Mouse (Mus musculus) ES-Bruce4 (cell line): ENCODE data around the gene Fam110a. TPM values are rescaled to one million over a fixed set of nuclear protein-coding genes. Genes with fewer than 3 reads are reported as not detected.

ENCODE experiments used
- H3K27ac ChIP-seq: 2 replicates; pipeline ENCODE4 v1.5.1; 2012; ENCODE audit warnings: low read length, inconsistent platforms; ENCODE audit not compliant: insufficient read depth
- H3K27me3 ChIP-seq: 2 replicates; pipeline ENCODE4 v1.6.1; 2012; ENCODE audit warnings: mild to moderate bottlenecking, low read length, inconsistent platforms; ENCODE audit not compliant: control insufficient read depth, poor library complexity, insufficient read depth, severe bottlenecking
- H3K36me3 ChIP-seq: 2 replicates; pipeline ENCODE4 v1.6.1; 2012; ENCODE audit warnings: inconsistent platforms, mild to moderate bottlenecking, low read length, moderate library complexity; ENCODE audit not compliant: control insufficient read depth, poor library complexity, insufficient read depth, severe bottlenecking
- H3K4me1 ChIP-seq: one replicate; pipeline ENCODE4 v1.8.1; 2011; ENCODE audit warnings: low read length; ENCODE audit not compliant: control insufficient read depth, insufficient read depth
- H3K4me3 ChIP-seq: 2 replicates; pipeline ENCODE4 v1.5.1; 2011; ENCODE audit warnings: low read depth, mild to moderate bottlenecking, low read length
- H3K9ac ChIP-seq: 2 replicates; pipeline ENCODE4 v1.6.1; 2012; ENCODE audit warnings: low read depth, mild to moderate bottlenecking, inconsistent platforms; ENCODE audit not compliant: poor library complexity, severe bottlenecking
- H3K9me3 ChIP-seq: replicated peaks from 2 replicates; pipeline ENCODE4 v1.6.1; 2012; ENCODE audit warnings: mild to moderate bottlenecking, low read length, inconsistent platforms; ENCODE audit not compliant: control insufficient read depth, poor library complexity, insufficient read depth, severe bottlenecking
- CTCF ChIP-seq: IDR thresholded peaks from one replicate; pipeline ENCODE4 v1.8.1; 2011; ENCODE audit warnings: low read depth, low read length
- EP300 ChIP-seq: IDR thresholded peaks from 2 replicates; pipeline ENCODE4 v1.6.1; 2011; ENCODE audit warnings: low read depth, low read length; ENCODE audit not compliant: insufficient read depth
- POLR2A ChIP-seq: IDR thresholded peaks from one replicate; pipeline ENCODE4 v1.8.1; 2011; ENCODE audit warnings: low read length; ENCODE audit not compliant: insufficient read depth
- polyA plus RNA-seq: library from polyadenylated mRNA; stranded (reverse); fragments of >200 nt; gene quantifications from 2 replicates; pipeline ENCODE4 v1.2.4, GENCODE M21; 2011; ENCODE audit warnings: low read depth; ENCODE audit not compliant: missing spikeins, insufficient read depth, insufficient read length

Fam110a gene
- polyA plus RNA-seq, 1 experiment = 13.6 TPM

- no peaks in the 10 kb centered on the region for H3K9me3 ChIP-seq
- no peaks in the 10 kb centered on the region for H3K27me3 ChIP-seq
- H3K36me3 ChIP-seq = no peaks in the 10 kb centered on the region
- no peak overlapping the region for H3K27ac ChIP-seq
- no peak overlapping the region for H3K4me3 ChIP-seq
- H3K9ac ChIP-seq = no peak overlapping the region
- H3K4me1 ChIP-seq = no peaks in the 10 kb centered on the region
- TF ChIP-seq EP300 (no peak), POLR2A (no peak), CTCF (no peak)
Observed at GRCm38 (mm10) chr2:151984019-151984418, 4.0 kb upstream of the Fam110a start.

DNA sequence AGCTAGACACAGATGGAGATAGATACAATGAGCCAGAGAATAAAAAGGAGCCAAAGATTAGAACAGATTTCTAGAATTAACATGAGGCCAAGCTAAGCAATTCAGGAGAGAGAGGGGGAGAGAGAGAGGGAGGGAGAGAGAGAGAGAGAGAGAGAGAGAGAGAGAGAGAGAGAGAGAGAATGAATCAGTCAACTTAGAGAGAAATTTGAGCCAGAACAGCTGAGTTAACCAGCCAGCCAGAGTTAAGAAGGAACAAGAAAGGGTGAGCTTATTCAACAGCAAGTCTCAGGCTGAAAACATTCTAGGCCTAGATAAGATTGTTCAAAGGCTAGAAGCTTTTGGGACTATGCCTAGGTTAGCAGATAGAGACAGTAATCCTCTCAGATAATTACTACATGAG is 2.5 kb upstream of the Fam110a start:
- Histone ChIP-seq H3K4me1 (peaks cover 2% of the 10 kb centered on the region), H3K36me3 (no peaks in the 10 kb centered on the region), H3K9ac (no peak overlapping the region), H3K9me3 (no peaks in the 10 kb centered on the region), H3K27me3 (no peaks in the 10 kb centered on the region), H3K27ac (no peak overlapping the region), H3K4me3 (no peak overlapping the region)
- TF ChIP-seq POLR2A = no peak
- no peak for TF ChIP-seq CTCF
- no peak for TF ChIP-seq EP300

GRCm38 (mm10) chr2:151981268-151981667 is 1.2 kb upstream of the Fam110a start:
- Histone ChIP-seq H3K9me3 (no peaks in the 10 kb centered on the region), H3K27ac (no peak overlapping the region), H3K36me3 (no peaks in the 10 kb centered on the region), H3K27me3 (no peaks in the 10 kb centered on the region), H3K9ac (no peak overlapping the region), H3K4me1 (peaks cover 2% of the 10 kb centered on the region), H3K4me3 (no peak overlapping the region)
- no peak for TF ChIP-seq CTCF
- TF ChIP-seq EP300 = no peak
- TF ChIP-seq POLR2A = no peak

DNA sequence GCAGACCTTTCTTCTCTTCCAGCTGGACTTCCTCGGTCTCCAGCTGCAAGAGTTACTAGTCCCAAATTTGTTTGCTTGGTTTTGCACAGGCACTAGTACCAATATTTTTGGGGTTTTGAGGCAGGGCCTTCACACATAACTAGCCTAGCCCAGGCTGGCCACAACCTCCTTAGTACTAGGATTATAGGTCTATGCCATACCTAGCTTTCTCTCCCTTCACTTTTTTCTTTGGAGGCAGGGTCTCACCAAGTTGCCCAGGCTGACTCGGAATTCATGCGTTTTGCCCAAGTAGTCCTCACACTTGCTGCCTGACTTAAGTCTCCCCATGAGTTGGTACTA is 305 bp upstream of the Fam110a start:
- Histone ChIP-seq H3K27ac (no peak overlapping the region), H3K27me3 (no peaks in the 10 kb centered on the region), H3K9me3 (no peaks in the 10 kb centered on the region)

GRCm38 (mm10) chr2:151978494-151978893 is 1.5 kb downstream of the Fam110a start:
- TF ChIP-seq CTCF = no peak
- Histone ChIP-seq H3K4me3 (no peak overlapping the region), H3K27ac (peak overlapping the region; percentile 42), H3K27me3 (no peaks in the 10 kb centered on the region), H3K36me3 (no peaks in the 10 kb centered on the region), H3K9ac (no peak overlapping the region), H3K4me1 (peaks cover 2% of the 10 kb centered on the region), H3K9me3 (no peaks in the 10 kb centered on the region)

More for the DNA sequence above, 305 bp upstream of the Fam110a start:
- peak overlapping the region; percentile 93 for H3K4me3 ChIP-seq
- H3K9ac ChIP-seq = peak overlapping the region; percentile 81
- TF ChIP-seq EP300 = no peak
- TF ChIP-seq CTCF = no peak
- TF ChIP-seq POLR2A = no peak
- peaks cover 2% of the 10 kb centered on the region for H3K4me1 ChIP-seq
- H3K36me3 ChIP-seq = no peaks in the 10 kb centered on the region

GRCm38 (mm10) chr2:151977689-151978440 is 2.2 kb downstream of the Fam110a start:
- Histone ChIP-seq H3K4me1 (peaks cover 2% of the 10 kb centered on the region), H3K27ac (peak overlapping the region; percentile 42), H3K36me3 (no peaks in the 10 kb centered on the region), H3K9ac (peak overlapping the region; percentile 0; the same call in 1 of the 2 replicates), H3K27me3 (no peaks in the 10 kb centered on the region), H3K4me3 (no peak overlapping the region), H3K9me3 (no peaks in the 10 kb centered on the region)
- TF ChIP-seq EP300 = no peak
- TF ChIP-seq POLR2A = no peak
- TF ChIP-seq CTCF = no peak
